Mouse (Mus musculus) limb, embryonic 14.5 days (tissue): ENCODE measurements around the gene Pdcd4. TPM values are rescaled to one million over a fixed set of nuclear protein-coding genes. Genes with fewer than 3 reads are reported as not detected.

ENCODE experiments used
- ATAC-seq: fragments of 200-750 bp; cut with Nextera tagmentation; 2 replicates; pipeline ENCODE4 v1.8.0; 2017; ENCODE audit warnings: low read depth, moderate number of reproducible peaks, moderate TSS enrichment; ENCODE audit not compliant: low FRiP score
- DNase-seq: peaks from one replicate; pipeline ENCODE4 v3.0.0-alpha.2; 2015; ENCODE audit warnings: low spot score
- H3K27ac ChIP-seq: fragments of 300-500 bp; sonication (generic); replicated peaks from 2 replicates; pipeline ENCODE4 v1.5.1; 2014; ENCODE audit warnings: low read depth, mild to moderate bottlenecking, low read length, moderate library complexity, mixed read lengths
- H3K27me3 ChIP-seq: fragments of 300-500 bp; sonication (generic); 2 replicates; pipeline ENCODE4 v1.6.1; 2014; ENCODE audit warnings: low read length, mixed read lengths; ENCODE audit not compliant: control insufficient read depth, insufficient read depth
- H3K36me3 ChIP-seq: fragments of 300-500 bp; sonication (generic); 2 replicates; pipeline ENCODE4 v1.6.1; 2014; ENCODE audit warnings: mild to moderate bottlenecking, low read length, moderate library complexity, mixed read lengths; ENCODE audit not compliant: control insufficient read depth, insufficient read depth
- H3K4me1 ChIP-seq: fragments of 300-500 bp; sonication (generic); 2 replicates; pipeline ENCODE4 v1.6.1; 2014; ENCODE audit warnings: antibody characterized with exemption, low read length, mixed read lengths; ENCODE audit not compliant: control insufficient read depth, insufficient read depth
- H3K4me2 ChIP-seq: fragments of 300-500 bp; sonication (generic); replicated peaks from 2 replicates; pipeline ENCODE4 v1.6.1; 2014; ENCODE audit warnings: low read depth, mild to moderate bottlenecking, low read length, moderate library complexity; ENCODE audit not compliant: severe bottlenecking
- H3K4me3 ChIP-seq: fragments of 300-500 bp; sonication (generic); replicated peaks from 2 replicates; pipeline ENCODE4 v1.5.1; 2014; ENCODE audit warnings: low read length
- H3K9ac ChIP-seq: fragments of 300-500 bp; sonication (generic); 2 replicates; pipeline ENCODE4 v1.6.1; 2014; ENCODE audit warnings: mild to moderate bottlenecking, low read depth, low read length, moderate library complexity; ENCODE audit not compliant: severe bottlenecking
- H3K9me3 ChIP-seq: fragments of 300-500 bp; sonication (generic); 2 replicates; pipeline ENCODE4 v1.6.1; 2016; ENCODE audit warnings: low read length; ENCODE audit not compliant: control insufficient read depth
- POLR2A ChIP-seq: fragments of 200-500 bp; IDR thresholded peaks from 2 replicates; pipeline ENCODE4 v1.8.0; 2012; ENCODE audit warnings: inconsistent platforms, mild to moderate bottlenecking, moderate library complexity, borderline replicate concordance; ENCODE audit not compliant: insufficient read depth, insufficient read length; ENCODE audit errors: extremely low read depth
- WGBS: fragments of 180-500 bp; shearing (Covaris S2); extraction: QIAGEN DNeasy Blood & Tissue Kit; methylation state at CpG from one replicate; pipeline ENCODE4 v1.1.7; 2014; 5-methylcytosine and 5-hydroxymethylcytosine counted together
- polyA plus RNA-seq, 2 experiments: library from polyadenylated mRNA; depleted of rRNA in 1 of 2; stranded (reverse) in 1 of 2; unstranded in 1 of 2; fragments of >200 nt; fragmentation: Nextera tagmentation in 1 of 2; extraction: Ambion mirVana in 1 of 2; gene quantifications; 2 replicates each; pipeline versions ENCODE4 v1.2.1 to v1.2.3; 2012 to 2014

Pdcd4 gene
- polyA plus RNA-seq, 2 experiments = 43.3 to 96.4 TPM

DNA sequence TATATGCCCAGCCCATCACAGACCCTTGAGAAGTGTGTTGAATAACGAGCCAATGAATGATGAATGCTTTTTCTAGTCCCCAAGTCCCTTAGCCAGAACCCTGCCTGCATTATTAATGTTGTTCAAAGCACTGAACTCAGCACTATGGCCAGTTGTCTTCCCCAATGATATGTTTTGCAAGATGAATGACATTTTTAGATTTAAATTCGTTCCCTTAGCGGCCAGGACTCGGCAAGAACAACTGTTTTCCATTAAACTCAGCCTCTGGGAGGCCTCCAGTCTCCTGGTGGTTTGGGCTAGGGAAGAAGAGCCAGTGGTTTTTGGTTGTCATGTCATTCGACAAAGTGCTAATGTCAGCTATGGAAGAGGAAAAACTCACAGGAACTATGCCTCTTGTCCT lies 10.2 kb upstream of the Pdcd4 start:
- Histone ChIP-seq H3K36me3 (no peaks in the 10 kb centered on the region), H3K4me1 (no peaks in the 10 kb centered on the region), H3K4me3 (no peak overlapping the region), H3K27ac (no peak overlapping the region), H3K4me2 (no peak overlapping the region), H3K27me3 (no peaks in the 10 kb centered on the region), H3K9me3 (no peaks in the 10 kb centered on the region), H3K9ac (no peak overlapping the region)
- TF ChIP-seq POLR2A = no peak
- no peak for ATAC-seq
- WGBS = 47% methylated on average over 5 of the region's 5 CpGs
- no peak for DNase-seq

DNA sequence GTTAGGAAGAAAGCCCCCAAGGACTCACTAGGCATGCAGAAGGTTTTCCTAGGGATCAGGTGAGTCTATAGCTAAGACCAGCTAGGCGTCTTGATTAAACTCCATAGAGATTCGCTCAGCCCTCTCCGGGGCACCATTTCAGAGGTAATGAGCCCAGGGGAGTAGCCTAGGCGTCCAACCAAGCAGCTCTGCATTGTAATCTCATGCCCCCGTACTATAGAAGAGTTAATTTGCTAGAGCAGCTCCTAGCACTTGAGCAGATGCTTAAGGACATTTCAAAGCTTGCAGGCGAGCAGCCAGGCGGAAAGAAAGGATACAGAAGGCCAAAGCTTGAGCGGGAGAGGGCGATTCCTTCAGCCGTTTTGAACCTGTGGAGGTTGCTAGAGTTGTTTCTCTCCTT lies 6.6 kb upstream of the Pdcd4 start:
- H3K4me1 ChIP-seq = 0 out of 2 replicates have a peak, but pooled peaks cover 3% of the 10 kb centered on the region
- 71% methylated on average over 10 of the region's 10 CpGs for WGBS

DNA sequence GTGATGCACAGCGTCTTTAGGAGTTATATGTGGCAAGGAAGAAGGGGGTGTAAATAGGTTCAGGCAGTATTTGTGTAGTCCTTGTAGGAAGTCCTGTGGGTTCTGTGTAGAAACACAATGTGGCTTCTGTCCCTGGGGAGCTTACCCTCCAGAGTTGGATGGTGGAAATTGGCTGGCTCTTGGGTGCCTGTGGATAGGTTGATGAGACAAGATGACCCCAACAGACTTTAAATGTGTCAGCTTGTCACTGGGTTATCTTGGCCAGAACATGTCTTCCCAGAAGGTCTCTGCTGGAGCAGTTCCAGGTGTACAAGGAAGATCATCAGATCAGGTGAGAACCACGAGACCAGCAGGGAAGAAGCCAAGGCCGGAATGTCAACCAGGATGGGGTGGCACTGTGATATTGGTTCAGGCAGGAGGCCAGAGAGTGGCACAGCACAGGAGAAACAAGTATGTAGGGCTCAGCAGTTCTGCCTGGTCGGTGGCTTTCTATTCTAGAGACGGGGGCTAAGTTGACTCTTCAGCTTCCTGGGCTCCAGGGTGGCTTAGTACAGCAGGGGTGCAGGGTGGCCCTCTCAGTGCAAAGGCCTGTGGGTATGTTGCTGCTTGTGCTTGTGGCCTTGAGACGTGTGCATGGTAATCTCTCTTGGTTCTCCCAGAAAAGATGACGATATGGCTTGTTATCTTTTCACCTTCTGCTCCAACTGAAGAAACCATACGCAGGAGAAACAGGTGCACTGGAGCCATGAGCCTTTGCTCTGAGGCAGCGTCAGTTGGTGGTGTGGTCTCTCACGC lies 5.3 kb upstream of the Pdcd4 start:
- H3K27ac ChIP-seq = no peak overlapping the region
- H3K9me3 ChIP-seq = no peaks in the 10 kb centered on the region
- H3K9ac ChIP-seq = no peak overlapping the region
- no peak overlapping the region for H3K4me3 ChIP-seq
- H3K36me3 ChIP-seq = no peaks in the 10 kb centered on the region
- 92% methylated on average over 10 of the region's 10 CpGs for WGBS
- no peak for TF ChIP-seq POLR2A
- DNase-seq = no peak
- no peaks in the 10 kb centered on the region for H3K27me3 ChIP-seq
- peaks cover 15% of the 10 kb centered on the region for H3K4me1 ChIP-seq
- no peak for ATAC-seq
- no peak overlapping the region for H3K4me2 ChIP-seq

More for the DNA sequence above, 6.6 kb upstream of the Pdcd4 start:
- H3K9ac ChIP-seq = no peak overlapping the region
- no peak for TF ChIP-seq POLR2A
- no peak overlapping the region for H3K27ac ChIP-seq
- DNase-seq (no peak), ATAC-seq (no peak)
- H3K4me3 ChIP-seq = no peak overlapping the region
- no peaks in the 10 kb centered on the region for H3K9me3 ChIP-seq
- no peaks in the 10 kb centered on the region for H3K27me3 ChIP-seq
- no peak overlapping the region for H3K4me2 ChIP-seq
- H3K36me3 ChIP-seq = no peaks in the 10 kb centered on the region

DNA sequence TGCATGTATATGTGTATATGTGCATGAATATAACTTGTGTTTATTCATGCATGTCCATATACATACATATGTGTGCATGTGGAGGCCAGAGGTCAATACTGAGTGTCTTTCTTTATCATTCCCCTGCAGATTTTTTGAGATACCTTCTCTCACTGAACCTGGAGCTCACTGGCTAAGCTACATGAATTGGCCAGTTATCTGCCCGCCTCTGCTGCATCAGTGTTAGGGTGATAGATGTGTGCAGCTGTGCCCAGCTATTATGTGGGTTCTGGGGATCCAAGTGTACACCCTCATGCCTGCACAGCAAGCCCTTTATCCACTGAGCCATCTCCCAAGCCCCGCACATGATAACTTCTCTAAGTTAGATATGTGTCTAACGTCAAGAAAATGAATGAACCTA lies 4.2 kb upstream of the Pdcd4 start:
- WGBS = 85% methylated on average over 3 of the region's 3 CpGs
- Histone ChIP-seq H3K27me3 (no peaks in the 10 kb centered on the region), H3K9me3 (no peaks in the 10 kb centered on the region), H3K36me3 (no peaks in the 10 kb centered on the region), H3K4me1 (peaks cover 26% of the 10 kb centered on the region), H3K4me2 (no peak overlapping the region), H3K4me3 (no peak overlapping the region), H3K9ac (no peak overlapping the region), H3K27ac (no peak overlapping the region)
- DNase-seq (no peak), ATAC-seq (no peak)
- no peak for TF ChIP-seq POLR2A

DNA sequence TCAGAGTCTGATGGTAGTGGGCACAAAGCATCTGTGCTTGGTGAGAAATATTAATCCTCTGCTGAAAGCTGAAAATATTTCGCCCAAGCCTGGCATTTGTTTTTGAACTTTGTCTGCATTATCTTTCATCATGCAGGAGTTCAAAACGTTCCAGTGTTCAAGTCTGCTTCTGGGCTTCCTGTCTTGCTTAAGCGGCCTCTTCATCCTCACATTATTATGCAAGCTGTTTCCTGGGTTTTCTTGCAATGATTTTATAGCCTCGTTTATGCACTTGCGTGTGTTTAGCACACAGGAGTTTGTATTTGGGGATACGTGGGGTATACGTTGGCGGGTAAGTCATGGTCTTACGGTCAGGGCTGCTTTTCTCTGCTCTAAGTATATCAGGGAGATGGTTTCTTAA lies 3.7 kb upstream of the Pdcd4 start:
- no peak overlapping the region for H3K9ac ChIP-seq
- no peaks in the 10 kb centered on the region for H3K27me3 ChIP-seq
- no peak for DNase-seq
- no peak overlapping the region for H3K27ac ChIP-seq
- no peaks in the 10 kb centered on the region for H3K9me3 ChIP-seq
- no peak for TF ChIP-seq POLR2A
- WGBS = 63% methylated on average over 9 of the region's 9 CpGs
- no peak overlapping the region for H3K4me3 ChIP-seq
- H3K36me3 ChIP-seq = no peaks in the 10 kb centered on the region
- H3K4me1 ChIP-seq = peaks cover 31% of the 10 kb centered on the region
- ATAC-seq = no peak
- H3K4me2 ChIP-seq = no peak overlapping the region
